Mouse (Mus musculus) hindbrain, embryonic 10.5 days (tissue): Measurements from ENCODE around the gene Olfr15. TPM values are rescaled to one million over a fixed set of nuclear protein-coding genes. Genes with fewer than 3 reads are reported as not detected.
"Not testable (repeated sequence)": the region's sequence is repeated elsewhere in the genome, so short reads cannot be mapped to it uniquely, and the experiment has no call there.

Source experiments
- DNase-seq: peaks from one replicate; pipeline ENCODE4 v3.0.0-alpha.2; 2017; ENCODE audit warnings: low spot score
- H3K27ac ChIP-seq: fragments of 300-500 bp; sonication (generic); 2 replicates; pipeline ENCODE4 v1.5.1; 2016; ENCODE audit warnings: mild to moderate bottlenecking, moderate library complexity
- H3K27me3 ChIP-seq: fragments of 300-500 bp; sonication (generic); 2 replicates; pipeline ENCODE4 v1.6.1; 2016; ENCODE audit warnings: mild to moderate bottlenecking; ENCODE audit not compliant: poor library complexity, insufficient read depth, severe bottlenecking
- H3K36me3 ChIP-seq: fragments of 300-500 bp; sonication (generic); 2 replicates; pipeline ENCODE4 v1.6.1; 2016; ENCODE audit warnings: mild to moderate bottlenecking, moderate library complexity
- H3K4me1 ChIP-seq: fragments of 300-500 bp; sonication (generic); replicated peaks from 2 replicates; pipeline ENCODE4 v1.6.1; 2016; ENCODE audit warnings: mild to moderate bottlenecking
- H3K4me3 ChIP-seq: fragments of 300-500 bp; sonication (generic); 2 replicates; pipeline ENCODE4 v1.5.1; 2016; ENCODE audit warnings: mild to moderate bottlenecking, moderate library complexity
- H3K9me3 ChIP-seq: fragments of 300-500 bp; sonication (generic); 2 replicates; pipeline ENCODE4 v1.6.1; 2016; ENCODE audit warnings: mild to moderate bottlenecking, moderate library complexity
- WGBS: fragments of 180-500 bp; shearing (Covaris S2); methylation state at CpG from one replicate; pipeline ENCODE4 v1.1.7; 2016; 5-methylcytosine and 5-hydroxymethylcytosine counted together
- polyA plus RNA-seq: library from polyadenylated mRNA; unstranded; fragments of >200 nt; fragmentation: Nextera tagmentation; extraction: Ambion mirVana; gene quantifications from 2 replicates; pipeline ENCODE4 v1.2.1, GENCODE M21; 2016

Olfr15 gene
- not detected in 2 replicates for polyA plus RNA-seq

GRCm38 (mm10) chr16:3830588-3831109, at the start of gene Olfr15:
Gene Olfr15, plus strand, starts transcription at chr16:3830878.
- Histone ChIP-seq H3K36me3 (no peaks in the 10 kb centered on the region), H3K27me3 (no peaks in the 10 kb centered on the region), H3K27ac (no peak within 1 kb of the TSS), H3K9me3 (no peaks in the 10 kb centered on the region), H3K4me1 (no peaks in the 10 kb centered on the region), H3K4me3 (no peak within 1 kb of the TSS)
- DNase-seq: no peak

GRCm38 (mm10) chr16:3781237-3781636, 49.4 kb upstream of the Olfr15 start:
- H3K36me3 ChIP-seq: no peaks in the 10 kb centered on the region
- no peaks in the 10 kb centered on the region for H3K4me1 ChIP-seq
- no peak overlapping the region for H3K4me3 ChIP-seq
- no peaks in the 10 kb centered on the region for H3K27me3 ChIP-seq
- no peaks in the 10 kb centered on the region for H3K9me3 ChIP-seq
- no peak overlapping the region for H3K27ac ChIP-seq
- DNase-seq: no peak

GRCm38 (mm10) chr16:3788394-3788793, 42.3 kb upstream of the Olfr15 start:
- no peak overlapping the region for H3K4me3 ChIP-seq
- H3K27ac ChIP-seq: no peak overlapping the region
- 0 out of 2 replicates have a peak, but pooled peaks cover 6% of the 10 kb centered on the region for H3K9me3 ChIP-seq
- no peak for DNase-seq
- H3K4me1 ChIP-seq: no peaks in the 10 kb centered on the region
- no peaks in the 10 kb centered on the region for H3K27me3 ChIP-seq
- H3K36me3 ChIP-seq: no peaks in the 10 kb centered on the region

- no peaks in the 10 kb centered on the region for H3K4me1 ChIP-seq
- WGBS: 83% methylated on average over 3 of the region's 3 CpGs
- no peak overlapping the region for H3K27ac ChIP-seq
- DNase-seq: no peak
- H3K27me3 ChIP-seq: no peaks in the 10 kb centered on the region
- H3K4me3 ChIP-seq: no peak overlapping the region
- H3K9me3 ChIP-seq: peaks cover 27% of the 10 kb centered on the region
- H3K36me3 ChIP-seq: no peaks in the 10 kb centered on the region
These were observed 22.5 kb upstream of the Olfr15 start for GRCm38 (mm10) chr16:3808176-3808575.

GRCm38 (mm10) chr16:3814667-3815066, 16.0 kb upstream of the Olfr15 start:
- peaks cover 16% of the 10 kb centered on the region; the same call in 1 of the 2 replicates for H3K9me3 ChIP-seq
- 86% methylated on average over 6 of the region's 6 CpGs for WGBS
- not testable (repeated sequence) for H3K27ac ChIP-seq, DNase-seq, H3K27me3 ChIP-seq, H3K4me1 ChIP-seq, H3K36me3 ChIP-seq, H3K4me3 ChIP-seq

- no peaks in the 10 kb centered on the region for H3K36me3 ChIP-seq
- H3K27ac ChIP-seq: no peak overlapping the region
- H3K4me3 ChIP-seq: no peak overlapping the region
- H3K9me3 ChIP-seq: no peaks in the 10 kb centered on the region
- WGBS: 93% methylated on average over 2 of the region's 2 CpGs
- DNase-seq: no peak
- H3K27me3 ChIP-seq: no peaks in the 10 kb centered on the region
- no peaks in the 10 kb centered on the region for H3K4me1 ChIP-seq
These were observed 10.5 kb upstream of the Olfr15 start for GRCm38 (mm10) chr16:3820202-3820601.

GRCm38 (mm10) chr16:3828021-3828420, 2.7 kb upstream of the Olfr15 start:
- no peaks in the 10 kb centered on the region for H3K27me3 ChIP-seq
- H3K27ac ChIP-seq: no peak overlapping the region
- no peak overlapping the region for H3K4me3 ChIP-seq
- WGBS: 60% methylated on average over 3 of the region's 3 CpGs
- DNase-seq: no peak
- no peaks in the 10 kb centered on the region for H3K4me1 ChIP-seq
- H3K36me3 ChIP-seq: no peaks in the 10 kb centered on the region
- no peaks in the 10 kb centered on the region for H3K9me3 ChIP-seq

GRCm38 (mm10) chr16:3829727-3830126, 951 bp upstream of the Olfr15 start:
- Histone ChIP-seq H3K27me3 (no peaks in the 10 kb centered on the region), H3K36me3 (no peaks in the 10 kb centered on the region), H3K9me3 (no peaks in the 10 kb centered on the region), H3K4me3 (no peak overlapping the region), H3K27ac (no peak overlapping the region), H3K4me1 (no peaks in the 10 kb centered on the region)
- DNase-seq: no peak
- WGBS: 77% methylated on average over 2 of the region's 2 CpGs

GRCm38 (mm10) chr16:3835461-3835860, 4.8 kb downstream of the Olfr15 start:
- WGBS: 85% methylated on average over 2 of the region's 2 CpGs

GRCm38 (mm10) chr16:3839157-3839885, 8.6 kb downstream of the Olfr15 start:
- no peak overlapping the region for H3K4me3 ChIP-seq
- H3K4me1 ChIP-seq: peaks cover 7% of the 10 kb centered on the region
- no peaks in the 10 kb centered on the region for H3K27me3 ChIP-seq
- H3K27ac ChIP-seq: no peak overlapping the region
- H3K9me3 ChIP-seq: no peaks in the 10 kb centered on the region
- no peaks in the 10 kb centered on the region for H3K36me3 ChIP-seq
- no peak for DNase-seq
- 60% methylated on average over 17 of the region's 17 CpGs for WGBS

More at GRCm38 (mm10) chr16:3835461-3835860, 4.8 kb downstream of the Olfr15 start:
- no peaks in the 10 kb centered on the region for H3K27me3 ChIP-seq
- no peaks in the 10 kb centered on the region for H3K4me1 ChIP-seq
- DNase-seq: no peak
- no peaks in the 10 kb centered on the region for H3K9me3 ChIP-seq
- H3K27ac ChIP-seq: no peak overlapping the region
- H3K36me3 ChIP-seq: no peaks in the 10 kb centered on the region
- no peak overlapping the region for H3K4me3 ChIP-seq

- H3K27me3 ChIP-seq: no peaks in the 10 kb centered on the region
- peak; percentile 18 for DNase-seq
- no peaks in the 10 kb centered on the region for H3K36me3 ChIP-seq
- no peak overlapping the region for H3K27ac ChIP-seq
- WGBS: 41% methylated on average over 4 of the region's 4 CpGs
- H3K4me3 ChIP-seq: no peak overlapping the region
- H3K9me3 ChIP-seq: no peaks in the 10 kb centered on the region
- peaks cover 17% of the 10 kb centered on the region for H3K4me1 ChIP-seq
These were observed 12.3 kb downstream of the Olfr15 start for GRCm38 (mm10) chr16:3842989-3843388.

- H3K27ac ChIP-seq: no peak overlapping the region
- no peak overlapping the region for H3K4me3 ChIP-seq
- 69% methylated on average over 1 of the region's 1 CpGs for WGBS
- H3K9me3 ChIP-seq: no peaks in the 10 kb centered on the region
- no peaks in the 10 kb centered on the region for H3K36me3 ChIP-seq
- H3K27me3 ChIP-seq: no peaks in the 10 kb centered on the region
- DNase-seq: no peak
- H3K4me1 ChIP-seq: peaks cover 18% of the 10 kb centered on the region
These were observed 13.1 kb downstream of the Olfr15 start for GRCm38 (mm10) chr16:3843796-3844195.

GRCm38 (mm10) chr16:3846711-3847518, 16.2 kb downstream of the Olfr15 start, which contains the start of gene Zfp174:
Gene Zfp174, plus strand, starts transcription at chr16:3847268.
- WGBS: 4% methylated on average over 38 of the region's 38 CpGs
- Histone ChIP-seq H3K4me3 (peak within 1 kb of the TSS; percentile 71), H3K27me3 (no peaks in the 10 kb centered on the region), H3K27ac (peak within 1 kb of the TSS; percentile 82), H3K9me3 (no peaks in the 10 kb centered on the region), H3K36me3 (no peaks in the 10 kb centered on the region), H3K4me1 (peaks cover 18% of the 10 kb centered on the region)
- DNase-seq: peak; percentile 88
